In genomic region chr11:3290640-3291310, GRCm38 (mm10) we compare ENCODE assay signal across 8 mouse cellular contexts. TPM values are rescaled to one million over a fixed set of nuclear protein-coding genes. Genes with fewer than 3 reads are reported as not detected.
DNase-seq lines count a peak whose midpoint lies in the region; ATAC-seq and TF ChIP-seq lines count a peak whose summit lies in the region.

No protein-coding gene starts in this region.

- no peaks in the 10 kb centered on the region for H3K27me3 ChIP-seq in C2C12 (ENCODE audit: control insufficient read depth, insufficient read depth, insufficient read length)
- H3K27me3 ChIP-seq in embryonic facial prominence, embryonic 14.5 days (replicated peaks; ENCODE audit: control insufficient read depth, insufficient read depth, low read length) = no peaks in the 10 kb centered on the region
- no peaks in the 10 kb centered on the region for H3K27me3 ChIP-seq in heart, postnatal 0 days (ENCODE audit: control insufficient read depth, insufficient read depth, low read length)
- H3K27me3 ChIP-seq in liver, embryonic 16.5 days (ENCODE audit: control insufficient read depth, insufficient read depth, low read depth, low read length) = no peaks in the 10 kb centered on the region
- no peaks in the 10 kb centered on the region for H3K27me3 ChIP-seq in neural tube, embryonic 15.5 days (replicated peaks)

- peak overlapping the region; percentile 98 for H3ac ChIP-seq in C2C12 (ENCODE audit: control insufficient read depth, insufficient read length, low read depth)

- peak; percentile 28 for DNase-seq in adipocyte (ENCODE audit: low spot score)
- peak; percentile 47 for DNase-seq in embryonic facial prominence, embryonic 14.5 days (ENCODE audit: low spot score)
- peak; percentile 33 for DNase-seq in heart, postnatal 0 days (ENCODE audit: low spot score)
- DNase-seq in kidney, postnatal 36 days = peak; percentile 20 to 65
- DNase-seq in thymus, postnatal 0 days (ENCODE audit: low spot score) = peak; percentile 78

- H3K4me3 ChIP-seq in C2C12 (ENCODE audit: insufficient read depth, poor library complexity, severe bottlenecking) = peak overlapping the region; percentile 77
- H3K4me3 ChIP-seq in embryonic facial prominence, embryonic 14.5 days (ENCODE audit: low read depth, low read length) = peak overlapping the region; percentile 88
- H3K4me3 ChIP-seq in heart, postnatal 0 days (ENCODE audit: low read depth, low read length) = peak overlapping the region; percentile 68
- H3K4me3 ChIP-seq in liver, embryonic 16.5 days (ENCODE audit: low read depth, low read length) = peak overlapping the region; percentile 84
- peak overlapping the region; percentile 85 for H3K4me3 ChIP-seq in neural tube, embryonic 15.5 days (replicated peaks)

- no peak for ATAC-seq in embryonic facial prominence, embryonic 14.5 days (ENCODE audit: low read depth)
- no peak for ATAC-seq in heart, postnatal 0 days (ENCODE audit: insufficient read depth, low read depth)
- ATAC-seq in liver, embryonic 16.5 days (ENCODE audit: low read depth) = peak; percentile 19
- peak; percentile 4; the same call in 1 of the 2 replicates for ATAC-seq in neural tube, embryonic 15.5 days (ENCODE audit: low FRiP score)

- H3K36me3 ChIP-seq in C2C12 (ENCODE audit: control insufficient read depth, insufficient read depth) = peaks cover 41% of the 10 kb centered on the region
- peaks cover 29% of the 10 kb centered on the region for H3K36me3 ChIP-seq in embryonic facial prominence, embryonic 14.5 days (ENCODE audit: control insufficient read depth, insufficient read depth, low read length)
- H3K36me3 ChIP-seq in heart, postnatal 0 days (replicated peaks; ENCODE audit: control insufficient read depth, insufficient read depth, low read length) = peaks cover 27% of the 10 kb centered on the region
- peaks cover 11% of the 10 kb centered on the region for H3K36me3 ChIP-seq in liver, embryonic 16.5 days (ENCODE audit: control insufficient read depth, insufficient read depth)
- peaks cover 21% of the 10 kb centered on the region; the same call in 1 of the 2 replicates for H3K36me3 ChIP-seq in neural tube, embryonic 15.5 days

- peaks cover 22% of the 10 kb centered on the region for H3K4me1 ChIP-seq in embryonic facial prominence, embryonic 14.5 days (ENCODE audit: control insufficient read depth, insufficient read depth, low read length)
- peaks cover 33% of the 10 kb centered on the region for H3K4me1 ChIP-seq in heart, postnatal 0 days (ENCODE audit: control insufficient read depth, insufficient read depth)
- H3K4me1 ChIP-seq in liver, embryonic 16.5 days (ENCODE audit: control insufficient read depth, low read depth, low read length) = peaks cover 47% of the 10 kb centered on the region
- H3K4me1 ChIP-seq in neural tube, embryonic 15.5 days = peaks cover 70% of the 10 kb centered on the region

- 0% methylated on average over 38 of the region's 50 CpGs for WGBS in embryonic facial prominence, embryonic 14.5 days
- 1% methylated on average over 50 of the region's 50 CpGs for WGBS in heart, postnatal 0 days
- under 1% methylated on average over 50 of the region's 50 CpGs for WGBS in liver, embryonic 16.5 days (ENCODE audit: insufficient replicate concordance)
- WGBS in neural tube, embryonic 15.5 days = under 1% methylated on average over 50 of the region's 50 CpGs

- H3K4me2 ChIP-seq in embryonic facial prominence, embryonic 14.5 days (ENCODE audit: low read depth, low read length) = peak overlapping the region; percentile 100
- H3K4me2 ChIP-seq in heart, postnatal 0 days (ENCODE audit: low read depth, low read length) = peak overlapping the region; percentile 97
- peak overlapping the region; percentile 98 for H3K4me2 ChIP-seq in liver, embryonic 16.5 days (ENCODE audit: low read depth, low read length)
- H3K4me2 ChIP-seq in neural tube, embryonic 15.5 days = peak overlapping the region; percentile 93

- H3K9ac ChIP-seq in embryonic facial prominence, embryonic 14.5 days (ENCODE audit: low read depth, low read length) = peak overlapping the region; percentile 97
- H3K9ac ChIP-seq in heart, postnatal 0 days (replicated peaks; ENCODE audit: low read depth, low read length) = peak overlapping the region; percentile 69
- H3K9ac ChIP-seq in liver, embryonic 16.5 days (ENCODE audit: low read depth, low read length) = peak overlapping the region; percentile 89
- H3K9ac ChIP-seq in neural tube, embryonic 15.5 days (replicated peaks) = peak overlapping the region; percentile 96

- peak overlapping the region; percentile 100 for H3K27ac ChIP-seq in embryonic facial prominence, embryonic 14.5 days (replicated peaks; ENCODE audit: low read depth, low read length)
- H3K27ac ChIP-seq in heart, postnatal 0 days (ENCODE audit: low read depth) = peak overlapping the region; percentile 98
- H3K27ac ChIP-seq in liver, embryonic 16.5 days (ENCODE audit: low read length) = peak overlapping the region; percentile 74
- H3K27ac ChIP-seq in neural tube, embryonic 15.5 days (replicated peaks) = peak overlapping the region; percentile 100

- no peak for TF ChIP-seq CTCF in C2C12 (IDR thresholded peaks at IDR 0.05; ENCODE audit: control insufficient read depth, insufficient read depth, insufficient read length)
- no peak for TF ChIP-seq CTCF in heart, postnatal 0 days (IDR thresholded peaks at IDR 0.05; ENCODE audit: low read depth)

- no peaks in the 10 kb centered on the region for H3K9me3 ChIP-seq in embryonic facial prominence, embryonic 14.5 days (ENCODE audit: control insufficient read depth, low read length)
- no peaks in the 10 kb centered on the region for H3K9me3 ChIP-seq in heart, postnatal 0 days (replicated peaks; ENCODE audit: control insufficient read depth, low read length)
- no peaks in the 10 kb centered on the region for H3K9me3 ChIP-seq in liver, embryonic 16.5 days (replicated peaks; ENCODE audit: control insufficient read depth, low read length)
- H3K9me3 ChIP-seq in neural tube, embryonic 15.5 days (replicated peaks) = no peaks in the 10 kb centered on the region

- H3K79me2 ChIP-seq in C2C12 (ENCODE audit: control insufficient read depth, insufficient read depth) = peaks cover 58% of the 10 kb centered on the region

- no peak for TF ChIP-seq EP300 in heart, postnatal 0 days (IDR thresholded peaks at IDR 0.05; ENCODE audit: low read depth)

- H3K79me3 ChIP-seq in C2C12 (ENCODE audit: low read depth) = peaks cover 47% of the 10 kb centered on the region

TF ChIP-seq in C2C12, 6 proteins besides CTCF, POLR2A, EP300 and RAD21:
- TF ChIP-seq MYOD1 (IDR thresholded peaks at IDR 0.05; ENCODE audit: control insufficient read depth, insufficient read length, low read depth) (no peak), FOSL1 (IDR thresholded peaks at IDR 0.05; ENCODE audit: insufficient read depth, low read length, poor library complexity, severe bottlenecking) (no peak), MYOG (IDR thresholded peaks at IDR 0.05; ENCODE audit: control insufficient read depth, extremely low read depth, insufficient read length) (no peak), CEBPB (IDR thresholded peaks at IDR 0.05; ENCODE audit: low read depth) (no peak), MAX (IDR thresholded peaks at IDR 0.05) (no peak), USF1 (IDR thresholded peaks at IDR 0.05; ENCODE audit: low read depth) (no peak)

RNA-seq across cellular contexts. Expression of gene Patz1, which starts 2.1 kb away (rescaled TPM):
- 29.6 TPM for polyA plus RNA-seq in C2C12 (2012; fragmentation: generic; extraction: Trizol)
- polyA plus RNA-seq in embryonic facial prominence, embryonic 14.5 days (2014; fragmentation: Nextera tagmentation; extraction: Ambion mirVana) = 35.3 and 41.0 TPM in 2 replicates
- total RNA-seq in heart, postnatal 0 days (2014; rRNA removed; ENCODE audit: low replicate concordance) = 35.6 and 56.8 TPM in 2 replicates
- polyA plus RNA-seq in heart, postnatal 0 days (2015; fragmentation: Nextera tagmentation; extraction: Ambion mirVana) = 13.1 and 14.0 TPM in 2 replicates
- polyA plus RNA-seq in liver, embryonic 16.5 days (2015; fragmentation: Nextera tagmentation; extraction: Ambion mirVana) = 8.7 and 9.2 TPM in 2 replicates
- polyA plus RNA-seq in neural tube, embryonic 15.5 days (2015; fragmentation: Nextera tagmentation; extraction: Ambion mirVana) = 39.5 and 49.2 TPM in 2 replicates
- polyA plus RNA-seq in thymus, postnatal 0 days (2015; fragmentation: Nextera tagmentation; extraction: Ambion mirVana) = 87.6 and 91.1 TPM in 2 replicates

RNA-seq across cellular contexts. Expression of gene Drg1, which starts 24.6 kb away (rescaled TPM):
- polyA plus RNA-seq in C2C12 (2012; fragmentation: generic; extraction: Trizol) = 136 TPM
- polyA plus RNA-seq in embryonic facial prominence, embryonic 14.5 days (2014; fragmentation: Nextera tagmentation; extraction: Ambion mirVana) = 177 and 190 TPM in 2 replicates
- total RNA-seq in heart, postnatal 0 days (2014; rRNA removed; ENCODE audit: low replicate concordance) = 52.8 and 55.1 TPM in 2 replicates
- polyA plus RNA-seq in heart, postnatal 0 days (2015; fragmentation: Nextera tagmentation; extraction: Ambion mirVana) = 128 and 134 TPM in 2 replicates
- polyA plus RNA-seq in liver, embryonic 16.5 days (2015; fragmentation: Nextera tagmentation; extraction: Ambion mirVana) = 91.6 and 103 TPM in 2 replicates
- polyA plus RNA-seq in neural tube, embryonic 15.5 days (2015; fragmentation: Nextera tagmentation; extraction: Ambion mirVana) = 194 and 208 TPM in 2 replicates
- 246 and 250 TPM in 2 replicates for polyA plus RNA-seq in thymus, postnatal 0 days (2015; fragmentation: Nextera tagmentation; extraction: Ambion mirVana)

RNA-seq across cellular contexts. Expression of gene Pik3ip1, which starts 39.4 kb away (rescaled TPM):
- polyA plus RNA-seq in C2C12 (2012; fragmentation: generic; extraction: Trizol) = 0.71 TPM
- polyA plus RNA-seq in embryonic facial prominence, embryonic 14.5 days (2014; fragmentation: Nextera tagmentation; extraction: Ambion mirVana) = 14.4 and 16.2 TPM in 2 replicates
- 22.3 and 57.6 TPM in 2 replicates for total RNA-seq in heart, postnatal 0 days (2014; rRNA removed; ENCODE audit: low replicate concordance)
- 44.7 and 65.9 TPM in 2 replicates for polyA plus RNA-seq in heart, postnatal 0 days (2015; fragmentation: Nextera tagmentation; extraction: Ambion mirVana)
- 1.4 and 1.9 TPM in 2 replicates for polyA plus RNA-seq in liver, embryonic 16.5 days (2015; fragmentation: Nextera tagmentation; extraction: Ambion mirVana)
- polyA plus RNA-seq in neural tube, embryonic 15.5 days (2015; fragmentation: Nextera tagmentation; extraction: Ambion mirVana) = 28.7 and 35.3 TPM in 2 replicates
- polyA plus RNA-seq in thymus, postnatal 0 days (2015; fragmentation: Nextera tagmentation; extraction: Ambion mirVana) = 90.2 and 94.4 TPM in 2 replicates

Comparison
In these comparisons a context has a peak if more than half of its experiments do, and no peak if none do; other contexts are left out.
1. DNase-seq: peak in every context shown above with its lines; median percentile 78 in thymus, postnatal 0 days; 47 in embryonic facial prominence, embryonic 14.5 days; 42 in kidney, postnatal 36 days; 33 in heart, postnatal 0 days; 28 in adipocyte.
2. ATAC-seq: peak in liver, embryonic 16.5 days (single experiment) and neural tube, embryonic 15.5 days (single experiment); none in embryonic facial prominence, embryonic 14.5 days (single experiment) and heart, postnatal 0 days (single experiment).
3. Peak in every context shown above with its lines, with median percentiles within 50 percentile points of each other: H3K4me3 ChIP-seq, H3K27ac ChIP-seq, H3K4me2 ChIP-seq and H3K9ac ChIP-seq.